Mouse (Mus musculus): ENCODE results near the gene Atp1a2.

Gene Atp1a2

GRCm38 (mm10) chr1:172325680-172326535 is 28.0 kb upstream of the Atp1a2 start:
- DNase-seq (ENCODE audit: extremely low spot score, low read depth, low spot score) = no peak

GRCm38 (mm10) chr1:172324725-172325124 is 26.9 kb upstream of the Atp1a2 start:
- no peak for DNase-seq (ENCODE audit: extremely low spot score, low read depth, low spot score)

GRCm38 (mm10) chr1:172323801-172324359 is 26.0 kb upstream of the Atp1a2 start:
- DNase-seq (ENCODE audit: extremely low spot score, low read depth, low spot score) = no peak

GRCm38 (mm10) chr1:172323298-172323697 is 25.4 kb upstream of the Atp1a2 start:
- no peak for DNase-seq (ENCODE audit: extremely low spot score, low read depth, low spot score)

GRCm38 (mm10) chr1:172322725-172323124 is 24.9 kb upstream of the Atp1a2 start:
- no peak for DNase-seq (ENCODE audit: extremely low spot score, low read depth, low spot score)

- no peak for DNase-seq (ENCODE audit: extremely low spot score, low read depth, low spot score)
Observed at GRCm38 (mm10) chr1:172319921-172320411, 22.1 kb upstream of the Atp1a2 start.

- DNase-seq (ENCODE audit: extremely low spot score, low read depth, low spot score) = no peak
Observed at GRCm38 (mm10) chr1:172319346-172319745, 21.5 kb upstream of the Atp1a2 start.

- no peak for DNase-seq (ENCODE audit: extremely low spot score, low read depth, low spot score)
Observed at GRCm38 (mm10) chr1:172318424-172319035, 20.7 kb upstream of the Atp1a2 start.

- DNase-seq (ENCODE audit: extremely low spot score, low read depth, low spot score) = no peak
Observed at GRCm38 (mm10) chr1:172317946-172318345, 20.1 kb upstream of the Atp1a2 start.

GRCm38 (mm10) chr1:172317431-172317830 is 19.6 kb upstream of the Atp1a2 start:
- DNase-seq (ENCODE audit: extremely low spot score, low read depth, low spot score) = no peak

GRCm38 (mm10) chr1:172314911-172315310 is 17.0 kb upstream of the Atp1a2 start:
- DNase-seq (ENCODE audit: extremely low spot score, low read depth, low spot score) = no peak

GRCm38 (mm10) chr1:172313613-172314411 is 15.9 kb upstream of the Atp1a2 start:
- DNase-seq (ENCODE audit: extremely low spot score, low read depth, low spot score) = no peak

GRCm38 (mm10) chr1:172312768-172313561 is 15.1 kb upstream of the Atp1a2 start:
- DNase-seq (ENCODE audit: extremely low spot score, low read depth, low spot score) = no peak

GRCm38 (mm10) chr1:172311921-172312767 is 14.3 kb upstream of the Atp1a2 start:
- no peak for DNase-seq (ENCODE audit: extremely low spot score, low read depth, low spot score)

GRCm38 (mm10) chr1:172311248-172311906 is 13.5 kb upstream of the Atp1a2 start:
- DNase-seq (ENCODE audit: extremely low spot score, low read depth, low spot score) = no peak

GRCm38 (mm10) chr1:172309699-172310398 is 12.0 kb upstream of the Atp1a2 start:
- peak; percentile 99 for DNase-seq (ENCODE audit: extremely low spot score, low read depth, low spot score)

- DNase-seq (ENCODE audit: extremely low spot score, low read depth, low spot score) = no peak
Observed at GRCm38 (mm10) chr1:172308409-172308808, 10.5 kb upstream of the Atp1a2 start.

- DNase-seq (ENCODE audit: extremely low spot score, low read depth, low spot score) = no peak
Observed at GRCm38 (mm10) chr1:172307936-172308335, 10.1 kb upstream of the Atp1a2 start.

Measured in hindlimb bud, embryonic 11.5 days (tissue).